Mouse (Mus musculus) Patski (cell line): ENCODE results near the gene Pold2. TPM values are rescaled to one million over a fixed set of nuclear protein-coding genes. Genes with fewer than 3 reads are reported as not detected.
"Not testable (repeated sequence)": the region's sequence is repeated elsewhere in the genome, so short reads cannot be mapped to it uniquely, and the experiment has no call there.

Experiments
- ATAC-seq: fragments of 100-300 bp; one replicate; pipeline ENCODE4 v1.8.0; 2021
- CTCF ChIA-PET: fragments of 350-600 bp; sonication (Branson Sonifier 250); formaldehyde crosslinking; loops from one replicate; lab custom pipeline; 2022; ENCODE audit warnings: inconsistent platforms; lab: Charles Lee
- POLR2A ChIA-PET: fragments of 350-600 bp; sonication (Branson Sonifier 250); formaldehyde crosslinking; loops from one replicate; lab custom pipeline; 2022; ENCODE audit warnings: antibody characterized with exemption, inconsistent platforms; lab: Charles Lee
- DNase-seq: peaks from one replicate; pipeline ENCODE4 v3.0.0-alpha.2; 2011; ENCODE audit warnings: low read depth, low spot score
- H3K27me3 ChIP-seq: fragments of 371-371 bp; one replicate; pipeline ENCODE4 v1.5.1; 2021
- CTCF ChIP-seq: fragments of 100-300 bp; IDR thresholded peaks from one replicate; pipeline ENCODE4 v1.5.1; 2021
- in situ Hi-C: fragments of 300-500 bp; cut with MboI; formaldehyde crosslinking; loops from 3 replicates; pipeline ENCODE4 v1.11.1; 2018; ENCODE audit warnings: low pct_unique_long_range_greater_than_20kb, mixed read lengths
- polyA plus RNA-seq: library from polyadenylated mRNA; unstranded; gene quantifications from one replicate; pipeline ENCODE4 v1.2.3, GENCODE M21; 2021

Pold2 gene
- polyA plus RNA-seq, 1 experiment from 2014 or later, result 76.9 TPM

- H3K27me3 ChIP-seq, result no peaks in the 10 kb centered on the region
- ChIA-PET CTCF (interaction anchor here (1.1 kb wide), 1 partner anchor 52 kb away, joined by 3 read pairs; no protein-coding TSS in a partner anchor), POLR2A (no interaction called here)
- in situ Hi-C loops, result loop anchor here (25.0 kb wide), 1 partner anchor 415 kb away; no protein-coding TSS in a partner anchor
- no peak for TF ChIP-seq CTCF
- ATAC-seq, result no peak
- no peak for DNase-seq
These were observed 23.9 kb upstream of the Pold2 start for GRCm38 (mm10) chr11:5901950-5902349.

- ATAC-seq (no peak), DNase-seq (no peak)
- no peak for TF ChIP-seq CTCF
- POLR2A ChIA-PET, result no interaction called here
- in situ Hi-C loops, result loop anchor here (25.0 kb wide), 1 partner anchor 414 kb away; no protein-coding TSS in a partner anchor
- CTCF ChIA-PET, result interaction anchor here (0.8 to 1.2 kb wide), 2 partner anchors 12 to 15 kb away, joined by 3 read pairs; no protein-coding TSS in a partner anchor
- no peaks in the 10 kb centered on the region for H3K27me3 ChIP-seq
These were observed 23.2 kb upstream of the Pold2 start for GRCm38 (mm10) chr11:5901320-5901719.

GRCm38 (mm10) chr11:5899286-5899685 lies 21.2 kb upstream of the Pold2 start:
- ChIA-PET POLR2A (no interaction called here), CTCF (no interaction called here)
- in situ Hi-C loops, result no loop called here
- no peak for DNase-seq
- no peak for ATAC-seq
- no peak for TF ChIP-seq CTCF
- H3K27me3 ChIP-seq, result no peaks in the 10 kb centered on the region

GRCm38 (mm10) chr11:5898531-5898930 lies 20.4 kb upstream of the Pold2 start, which contains the start of gene Myl7:
Myl7 (minus strand) TSS chr11:5898782.
- ATAC-seq, result no peak
- DNase-seq, result no peak
- TF ChIP-seq CTCF, result no peak
- ChIA-PET POLR2A (no interaction called here), CTCF (interaction anchor here (1.8 kb wide), 1 partner anchor 8 kb away, joined by 6 read pairs; no protein-coding TSS in a partner anchor)
- H3K27me3 ChIP-seq, result no peaks in the 10 kb centered on the region
- in situ Hi-C loops, result no loop called here

GRCm38 (mm10) chr11:5897839-5898238 lies 19.7 kb upstream of the Pold2 start:
- in situ Hi-C loops, result no loop called here
- TF ChIP-seq CTCF, result no peak
- ChIA-PET POLR2A (no interaction called here), CTCF (interaction anchor here (1.8 kb wide), 1 partner anchor 9 kb away, joined by 6 read pairs; no protein-coding TSS in a partner anchor)
- no peak for ATAC-seq
- no peak for DNase-seq
- H3K27me3 ChIP-seq, result no peaks in the 10 kb centered on the region

- ATAC-seq (no peak), DNase-seq (no peak)
- in situ Hi-C loops, result no loop called here
- TF ChIP-seq CTCF, result no peak
- POLR2A ChIA-PET, result no interaction called here
- H3K27me3 ChIP-seq, result no peaks in the 10 kb centered on the region
- CTCF ChIA-PET, result interaction anchor here (1.8 kb wide), 1 partner anchor 10 kb away, joined by 6 read pairs; no protein-coding TSS in a partner anchor
These were observed 19.1 kb upstream of the Pold2 start for GRCm38 (mm10) chr11:5897230-5897629.

GRCm38 (mm10) chr11:5893807-5894206 lies 15.7 kb upstream of the Pold2 start:
- ChIA-PET POLR2A (no interaction called here), CTCF (interaction anchor here (1.1 to 2.3 kb wide), 2 partner anchors 13 to 14 kb away, joined by 3 to 5 read pairs; no protein-coding TSS in a partner anchor)
- TF ChIP-seq CTCF, result no peak
- in situ Hi-C loops, result loop anchor here (5.0 kb wide), 1 partner anchor 107 kb away; the partner anchor contains the start of gene Dbnl
- ATAC-seq (no peak), DNase-seq (no peak)
- no peaks in the 10 kb centered on the region for H3K27me3 ChIP-seq

- DNase-seq, result no peak
- ChIA-PET CTCF (interaction anchor here (2.8 kb wide), 1 partner anchor 56 kb away, joined by 11 read pairs; the partner anchor contains the start of gene Polm), POLR2A (no interaction called here)
- H3K27me3 ChIP-seq, result no peaks in the 10 kb centered on the region
- ATAC-seq, result no peak
- no peak for TF ChIP-seq CTCF
- in situ Hi-C loops, result loop anchor here (5.0 kb wide), 1 partner anchor 106 kb away; the partner anchor contains the start of gene Dbnl
These were observed 14.8 kb upstream of the Pold2 start for GRCm38 (mm10) chr11:5892810-5893368.

GRCm38 (mm10) chr11:5892151-5892591 lies 14.1 kb upstream of the Pold2 start:
- ATAC-seq, result peak; percentile 52
- CTCF ChIA-PET, result interaction anchor here (1.2 to 2.8 kb wide), 3 partner anchors 15 to 61 kb away, joined by 3 to 11 read pairs (median 3); partner anchors contain the start of gene Polm
- TF ChIP-seq CTCF, result no peak
- DNase-seq, result no peak
- POLR2A ChIA-PET, result no interaction called here
- H3K27me3 ChIP-seq, result no peaks in the 10 kb centered on the region
- in situ Hi-C loops, result loop anchor here (5.0 kb wide), 1 partner anchor 105 kb away; the partner anchor contains the start of gene Dbnl

- DNase-seq, H3K27me3 ChIP-seq, in situ Hi-C loops, ATAC-seq, POLR2A ChIA-PET: not testable (repeated sequence)
- CTCF ChIA-PET, result interaction anchor here (1.0 to 4.4 kb wide), 4 partner anchors 8 to 54 kb away, joined by 3 to 82 read pairs (median 6); partner anchors contain the start of gene Polm
These were observed 10.5 kb upstream of the Pold2 start for GRCm38 (mm10) chr11:5888563-5888962.
